Mouse (Mus musculus) thymus, adult 2 months (tissue): ENCODE data around the gene Cbr4.

ENCODE experiments used
- CTCF ChIP-seq: fragments of 200-500 bp; IDR thresholded peaks from 2 replicates; pipeline ENCODE4 v1.5.1; 2012; ENCODE audit warnings: mild to moderate bottlenecking, control low read depth, low read length, moderate library complexity, borderline replicate concordance; ENCODE audit not compliant: control insufficient read depth, poor library complexity, insufficient read depth; ENCODE audit errors: extremely low read depth
- POLR2A ChIP-seq: fragments of 200-500 bp; IDR thresholded peaks from 2 replicates; pipeline ENCODE4 v1.6.1; 2012; ENCODE audit warnings: mild to moderate bottlenecking, low read length, control low read depth, moderate library complexity; ENCODE audit not compliant: control insufficient read depth, poor library complexity, insufficient read depth; ENCODE audit errors: extremely low read depth

- TF ChIP-seq CTCF (no peak), POLR2A (no peak)
Observed at GRCm38 (mm10) chr8:61475251-61475673, 12.3 kb upstream of the Cbr4 start.
